Mouse (Mus musculus): ENCODE measurements around the gene Pkig.
"Not testable (repeated sequence)": the region's sequence is repeated elsewhere in the genome, so short reads cannot be mapped to it uniquely, and the experiment has no call there.

- not testable (repeated sequence) for TF ChIP-seq POLR2A (IDR thresholded peaks at IDR 0.05; ENCODE audit: control insufficient read depth, extremely low read depth, insufficient read depth, low read length, poor library complexity); CTCF (IDR thresholded peaks at IDR 0.05; ENCODE audit: borderline replicate concordance, control insufficient read depth, extremely low read depth, insufficient read depth, low read length, poor library complexity)
Measured at GRCm38 (mm10) chr2:163621401-163621800, 36.8 kb upstream of the Pkig start.

All from thymus, adult 2 months (tissue).